Mouse (Mus musculus) spleen, postnatal 4 days (tissue): Measurements from ENCODE around the gene Tigar.

Experiments used
- DNase-seq, 2 experiments: peaks; one replicate each; pipeline ENCODE4 v3.0.0; 2022; ENCODE audit warnings: low spot score in 2 of 2

The Tigar gene

GRCm38 (mm10) chr6:127109402-127109930 lies at the start of gene Tigar:
TSS of gene Tigar (minus strand) at chr6:127109557.
- peak; percentile 86 to 90 for DNase-seq

- DNase-seq: no peak
Observed at GRCm38 (mm10) chr6:127157321-127157720, 48.0 kb upstream of the Tigar start.

- DNase-seq: no peak
Observed at GRCm38 (mm10) chr6:127155468-127155867, 46.1 kb upstream of the Tigar start.

GRCm38 (mm10) chr6:127154708-127155268 lies 45.4 kb upstream of the Tigar start:
- DNase-seq: peak in 1 of 2 experiments; percentile 70

- peak in 1 of 2 experiments; percentile 66 for DNase-seq
Observed at GRCm38 (mm10) chr6:127153972-127154707, 44.8 kb upstream of the Tigar start.

- peak in 1 of 2 experiments; percentile 66 for DNase-seq
Observed at GRCm38 (mm10) chr6:127153296-127153800, 44.0 kb upstream of the Tigar start.

- DNase-seq: peak; percentile 53 to 65
Observed at GRCm38 (mm10) chr6:127152106-127152951, 43.0 kb upstream of the Tigar start, which contains the start of gene Ccnd2. TSS of gene Ccnd2 (minus strand) at chr6:127152193.

GRCm38 (mm10) chr6:127151565-127152105 lies 42.3 kb upstream of the Tigar start:
- peak; percentile 52 to 74 for DNase-seq

GRCm38 (mm10) chr6:127150663-127151564 lies 41.6 kb upstream of the Tigar start:
- DNase-seq: peak; percentile 59 to 80

- DNase-seq: no peak
Observed at GRCm38 (mm10) chr6:127149944-127150662, 40.7 kb upstream of the Tigar start.

- DNase-seq: peak in 1 of 2 experiments; percentile 75
Observed at GRCm38 (mm10) chr6:127149303-127149943, 40.1 kb upstream of the Tigar start.

GRCm38 (mm10) chr6:127148526-127149302 lies 39.4 kb upstream of the Tigar start:
- no peak for DNase-seq

- DNase-seq: peak; percentile 80 to 90
Observed at GRCm38 (mm10) chr6:127147665-127148064, 38.3 kb upstream of the Tigar start.

GRCm38 (mm10) chr6:127146322-127146947 lies 37.1 kb upstream of the Tigar start:
- DNase-seq: no peak

GRCm38 (mm10) chr6:127145464-127146190 lies 36.3 kb upstream of the Tigar start:
- DNase-seq: no peak

- no peak for DNase-seq
Observed at GRCm38 (mm10) chr6:127143576-127144288, 34.4 kb upstream of the Tigar start.

- DNase-seq: no peak
Observed at GRCm38 (mm10) chr6:127143124-127143520, 33.8 kb upstream of the Tigar start.
